Mouse (Mus musculus) brain, adult 10 weeks (tissue): ENCODE data around the gene Gm10644. TPM values are rescaled to one million over a fixed set of nuclear protein-coding genes. Genes with fewer than 3 reads are reported as not detected.

ENCODE experiments used
- polyA plus RNA-seq: library from polyadenylated mRNA; stranded (reverse); fragments of 350-450 nt; fragmentation: Illumina TruSeq; extraction: RNeasy Lipid Tissue Mini Kit (QIAGEN cat#74804); gene quantifications from one replicate; pipeline ENCODE4 v1.2.3, GENCODE M21; 2015; ENCODE audit warnings: low read depth, low replicate concordance

The Gm10644 gene
- 0.31 TPM for polyA plus RNA-seq

GRCm38 (mm10) chr8:83955106-83955957 is at the start of gene Gm10644, which contains the start of gene Asf1b:
Gm10644 (minus strand) TSS chr8:83955205.
Asf1b (plus strand) TSS chr8:83955507.

GRCm38 (mm10) chr8:84001281-84002000 is 46.4 kb upstream of the Gm10644 start, which contains the start of gene 1700067K01Rik:
1700067K01Rik (plus strand) TSS chr8:84001502.

DNA sequence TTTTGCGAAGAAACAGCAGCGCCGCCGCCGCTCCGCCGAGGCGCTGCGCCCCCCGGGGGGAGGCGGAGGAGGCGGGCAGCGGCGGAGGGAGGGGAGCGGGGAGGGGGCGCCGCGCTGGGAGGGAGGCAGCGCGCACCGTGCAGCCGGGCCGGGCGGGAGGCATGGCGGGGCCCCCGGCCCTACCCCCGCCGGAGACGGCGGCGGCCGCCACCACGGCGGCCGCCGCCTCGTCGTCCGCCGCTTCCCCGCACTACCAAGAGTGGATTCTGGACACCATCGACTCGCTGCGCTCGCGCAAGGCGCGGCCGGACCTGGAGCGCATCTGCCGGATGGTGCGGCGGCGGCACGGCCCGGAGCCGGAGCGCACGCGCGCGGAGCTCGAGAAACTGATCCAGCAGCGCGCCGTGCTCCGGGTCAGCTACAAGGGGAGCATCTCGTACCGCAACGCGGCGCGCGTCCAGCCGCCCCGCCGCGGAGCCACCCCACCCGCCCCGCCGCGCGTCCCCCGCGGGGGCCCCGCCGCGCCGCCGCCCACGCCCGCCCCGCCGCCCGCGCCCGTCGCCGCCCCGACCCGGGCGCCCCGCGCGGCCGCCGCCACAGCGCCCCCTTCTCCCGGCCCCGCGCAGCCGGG is 42.6 kb upstream of the Gm10644 start, which contains the start of gene Samd1:
Gene Samd1, plus strand, starts transcription at position 162 of the 631 bp plus-strand sequence.

GRCm38 (mm10) chr8:83972150-83973120 is 17.4 kb upstream of the Gm10644 start, which contains the start of gene Prkaca:
Prkaca (plus strand) TSS chr8:83972993.

DNA sequence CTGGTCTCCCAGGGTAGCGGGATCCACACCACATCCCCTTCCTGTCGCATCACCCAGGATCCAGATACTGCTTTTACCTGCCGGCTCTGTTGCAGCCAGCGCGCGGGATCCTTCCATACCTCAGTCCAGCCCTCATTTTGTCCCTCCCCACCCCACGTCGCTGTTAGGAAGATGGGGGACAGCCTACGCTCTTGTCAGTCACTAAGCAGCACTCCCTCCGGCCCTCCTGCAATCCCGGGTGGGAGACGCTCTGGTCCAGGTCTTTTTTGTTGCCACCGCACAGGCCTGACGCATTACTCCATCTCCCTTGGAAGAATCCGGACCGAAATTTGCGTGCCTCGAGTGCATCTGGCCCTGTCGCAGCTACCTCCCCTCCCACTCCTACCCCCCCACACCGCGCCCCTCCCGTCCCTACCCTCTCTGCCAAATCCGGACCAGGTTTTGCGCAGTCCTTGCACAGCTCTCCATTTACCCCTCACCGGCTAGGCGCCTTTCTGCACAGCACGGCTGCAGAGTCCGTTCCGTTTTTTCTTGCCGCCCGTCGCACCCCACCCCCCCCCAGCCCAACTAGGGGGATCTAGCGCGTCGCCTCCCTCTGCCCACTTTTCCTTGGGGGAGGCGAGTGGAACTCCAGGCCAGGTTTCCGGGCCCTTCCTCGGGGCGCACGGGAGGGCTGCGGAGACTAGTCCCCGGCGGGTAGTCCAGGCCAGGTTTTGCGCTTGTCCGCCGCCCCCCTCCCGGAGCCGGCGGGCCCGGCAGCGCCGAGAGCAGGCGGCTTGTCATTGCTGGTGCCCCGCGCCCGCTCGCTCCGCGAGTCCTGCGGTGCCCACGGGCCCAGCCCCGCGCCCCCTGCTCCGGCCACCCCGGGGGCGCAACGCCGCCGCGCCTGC is 55.4 kb downstream of the Gm10644 start, which contains the start of gene Adgrl1:
Gene Adgrl1, plus strand, starts transcription at position 743 of the 890 bp plus-strand sequence.

Other genes with a start within 250 kb of the Gm10644 start
- gene Ddx39, start 240.0 kb downstream of the Gm10644 start, polyA plus RNA-seq: 23.5 TPM
- gene Adgre5, start 213.9 kb downstream of the Gm10644 start, polyA plus RNA-seq: 9.7 TPM
- 144 TPM for gene Adgrl1, start 55.1 kb downstream of the Gm10644 start, polyA plus RNA-seq
- gene Asf1b, start 302 bp upstream of the Gm10644 start, polyA plus RNA-seq: 0.83 TPM
- gene Prkaca, start 17.8 kb upstream of the Gm10644 start, polyA plus RNA-seq: 188 TPM
- gene Samd1, start 42.5 kb upstream of the Gm10644 start, polyA plus RNA-seq: 36.5 TPM
- gene 1700067K01Rik, start 46.3 kb upstream of the Gm10644 start, polyA plus RNA-seq: not detected
- 2.7 TPM for gene 2210011C24Rik, start 57.0 kb upstream of the Gm10644 start, polyA plus RNA-seq
- 1.6 TPM for gene Palm3, start 66.3 kb upstream of the Gm10644 start, polyA plus RNA-seq
- not detected for gene Il27ra, start 87.4 kb upstream of the Gm10644 start, polyA plus RNA-seq
- 3.0 TPM for gene Rln3, start 89.8 kb upstream of the Gm10644 start, polyA plus RNA-seq
- gene Gm10643, start 109.9 kb upstream of the Gm10644 start, polyA plus RNA-seq: 3.7 TPM
- gene Rfx1, start 111.6 kb upstream of the Gm10644 start, polyA plus RNA-seq: 13.1 TPM
- gene Dcaf15, start 149.6 kb upstream of the Gm10644 start, polyA plus RNA-seq: 18.4 TPM
- not detected for gene Podnl1, start 170.8 kb upstream of the Gm10644 start, polyA plus RNA-seq
- gene Cc2d1a, start 192.7 kb upstream of the Gm10644 start, polyA plus RNA-seq: 29.2 TPM
- 2.5 TPM for gene 4930432K21Rik, start 192.8 kb upstream of the Gm10644 start, polyA plus RNA-seq
- gene Nanos3, start 230.0 kb upstream of the Gm10644 start, polyA plus RNA-seq: not detected